Mouse (Mus musculus) adrenal gland, adult 2 months (tissue): Measurements from ENCODE around the gene Dync2h1. TPM values are rescaled to one million over a fixed set of nuclear protein-coding genes. Genes with fewer than 3 reads are reported as not detected.
A peak's percentile ranks its signal among the peaks of the same experiment; 100 is the strongest.
"Not testable (repeated sequence)": the region's sequence is repeated elsewhere in the genome, so short reads cannot be mapped to it uniquely, and the experiment has no call there.

Experiments
- DNase-seq: peaks from one replicate; pipeline ENCODE4 v3.0.0; 2021
- long read RNA-seq: library from polyadenylated mRNA; stranded (forward); transcript quantifications from one replicate; pipeline ENCODE4 v2.0.0, GENCODE M21; 2021
- polyA plus RNA-seq: library from polyadenylated mRNA; depleted of rRNA; stranded (reverse); fragments of >200 nt; gene quantifications from 2 replicates; pipeline ENCODE4 v1.2.3, GENCODE M21; 2012; rRNA removed
- total RNA-seq, 2 experiments: library from RNA; stranded (reverse); gene quantifications; 2 replicates each; pipeline ENCODE4 v1.2.3; 2021

Dync2h1 gene
- total RNA-seq = 10 to 100 TPM in 1 of 2 experiments, 1 to 10 TPM in 1; 9.1 to 11.0 TPM
- polyA plus RNA-seq = 0.79 and 0.85 TPM in 2 replicates
- long read RNA-seq, partial matches to known transcripts = 0 of 5 reads
- long read RNA-seq, other reads (novel, unspliced or antisense) = 5 of 5 reads

GRCm38 (mm10) chr9:7184172-7184896 lies at the start of gene Dync2h1, which contains the start of gene Dcun1d5:
Dync2h1 (minus strand) TSS chr9:7184446.
Dcun1d5 (plus strand) TSS chr9:7184520.
- peak; percentile 96 for DNase-seq

- no peak for DNase-seq
These were observed 37.2 kb upstream of the Dync2h1 start for GRCm38 (mm10) chr9:7221460-7221859.

DNA sequence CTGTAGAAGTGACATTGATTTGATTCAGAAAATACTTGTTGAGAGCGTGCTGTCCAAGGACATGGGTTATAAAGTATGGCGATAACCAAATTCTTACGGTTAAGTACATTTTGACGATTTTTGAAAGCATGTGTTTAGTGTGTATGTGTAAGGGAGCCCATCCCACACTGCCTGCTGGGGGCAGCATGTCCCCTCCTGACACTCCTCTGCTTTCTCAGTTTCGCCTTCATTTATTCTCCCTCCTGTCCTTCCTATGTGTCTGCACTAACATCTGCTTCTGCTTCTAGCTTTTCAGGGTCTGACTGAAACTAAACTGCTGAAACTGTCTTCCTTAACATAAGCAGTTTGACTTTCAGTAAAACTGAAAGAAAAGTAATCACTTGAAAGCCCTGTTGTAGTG lies 36.8 kb upstream of the Dync2h1 start:
- DNase-seq = no peak

DNA sequence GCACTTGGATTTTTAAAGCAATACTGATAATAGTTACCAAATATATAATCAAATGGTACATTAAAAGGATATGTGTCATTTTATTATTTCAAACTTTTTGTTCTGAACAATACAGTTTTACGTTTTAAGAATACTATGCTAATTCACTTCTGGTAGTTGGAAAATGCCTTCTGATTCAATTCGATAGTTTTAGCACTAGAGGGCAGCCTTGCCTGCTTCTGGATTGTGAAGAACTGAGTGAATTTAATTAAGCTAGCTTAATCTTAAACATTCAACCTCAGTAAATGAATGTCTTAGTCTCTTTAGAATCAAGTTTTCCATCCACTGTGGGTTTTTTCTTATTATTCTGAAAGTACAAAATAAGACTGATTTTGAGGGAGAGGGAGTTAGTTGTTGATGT lies 32.0 kb upstream of the Dync2h1 start:
- DNase-seq = no peak

GRCm38 (mm10) chr9:7190694-7191093 lies 6.4 kb upstream of the Dync2h1 start:
- not testable (repeated sequence) for DNase-seq

DNA sequence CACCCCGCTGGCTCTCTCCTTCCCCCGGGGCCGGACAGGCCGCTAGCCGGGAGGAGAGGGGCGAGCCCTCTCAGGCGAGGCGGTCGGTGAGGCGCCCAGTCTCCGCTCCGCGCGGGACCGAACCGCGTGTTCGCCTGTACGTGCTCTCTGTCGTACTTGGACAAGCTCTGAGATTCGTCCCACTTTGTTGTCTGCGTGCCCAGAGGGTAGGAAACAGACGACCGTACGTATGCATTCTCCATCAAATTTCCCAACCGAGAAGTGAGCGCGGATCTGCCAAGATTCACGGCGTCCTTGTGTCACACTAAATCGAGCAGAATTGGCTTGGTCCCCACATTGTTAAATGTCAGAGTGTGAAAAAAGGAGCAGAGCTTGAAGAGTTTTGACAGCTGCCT lies 648 bp upstream of the Dync2h1 start:
- DNase-seq = no peak

- peak; percentile 90 for DNase-seq
These were observed 7.3 kb downstream of the Dync2h1 start for GRCm38 (mm10) chr9:7176618-7177610.

DNA sequence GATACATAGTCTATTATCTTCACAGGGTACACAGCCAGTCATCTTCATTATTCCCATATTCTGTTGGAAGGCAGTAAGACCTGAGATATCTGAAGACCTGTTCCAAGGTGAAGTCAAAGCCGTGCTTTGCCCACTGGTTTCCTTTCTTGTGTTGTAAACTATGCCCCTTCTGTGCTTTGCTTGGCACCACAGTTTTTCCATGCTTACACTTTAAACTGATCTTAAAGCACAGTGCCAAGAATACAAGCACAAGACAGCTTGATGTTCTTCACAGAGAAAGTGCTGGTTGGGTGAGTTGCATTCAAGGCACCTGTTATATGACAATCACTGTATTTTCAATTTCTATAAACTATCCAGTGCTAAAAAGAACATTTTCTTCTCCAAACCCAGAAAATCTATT lies 10.5 kb downstream of the Dync2h1 start:
- no peak for DNase-seq

DNA sequence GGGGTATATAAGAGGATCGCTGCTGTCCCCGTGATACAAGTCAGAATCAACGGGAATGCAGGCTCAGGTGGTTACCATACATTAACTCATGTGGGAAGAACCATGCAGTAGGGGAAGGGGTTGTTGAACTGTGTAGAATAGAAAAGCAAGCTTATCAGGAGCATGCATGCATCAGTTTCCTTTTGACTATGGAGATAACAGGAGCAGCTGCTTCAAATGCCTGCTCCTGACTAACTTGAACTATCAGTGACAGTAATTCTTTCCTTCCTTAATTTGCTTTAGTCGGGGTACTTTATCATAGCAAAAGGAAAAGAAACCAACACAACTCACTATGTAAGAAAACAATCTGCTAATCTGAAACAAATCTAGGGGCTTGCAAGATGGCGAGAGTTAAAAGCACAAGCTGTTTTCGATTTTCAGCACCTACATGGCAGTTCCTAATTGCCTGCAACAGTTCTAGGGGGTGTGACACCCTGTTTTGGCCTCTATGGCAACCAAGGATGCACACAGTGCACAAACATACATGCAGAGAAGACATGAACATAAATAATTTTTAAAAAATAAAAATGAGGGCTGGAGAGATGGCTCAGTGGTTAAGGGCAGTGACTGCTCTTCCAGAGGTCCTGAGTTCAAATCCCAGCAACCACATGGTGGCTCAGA lies 16.8 kb downstream of the Dync2h1 start:
- no peak for DNase-seq

DNA sequence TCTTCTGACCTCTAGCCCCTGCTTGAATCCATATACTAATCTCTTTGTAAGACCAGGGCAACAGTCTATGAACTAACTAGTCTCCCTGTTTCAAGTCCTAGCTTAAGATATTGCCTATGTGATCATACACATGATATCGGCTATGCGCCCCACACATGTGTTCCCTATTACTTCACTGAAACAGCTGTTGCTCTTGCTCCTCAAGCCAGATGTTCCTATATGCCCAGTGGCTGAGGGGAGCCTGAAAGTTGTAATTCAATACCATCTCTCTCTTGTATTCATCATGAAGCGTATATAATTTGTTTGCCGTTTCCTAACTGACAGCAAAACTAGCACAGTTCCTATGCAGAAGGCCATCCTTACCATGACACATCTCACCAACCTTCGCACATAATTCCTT lies 23.6 kb downstream of the Dync2h1 start:
- DNase-seq = no peak

GRCm38 (mm10) chr9:7159718-7160117 lies 24.5 kb downstream of the Dync2h1 start:
- no peak for DNase-seq

DNA sequence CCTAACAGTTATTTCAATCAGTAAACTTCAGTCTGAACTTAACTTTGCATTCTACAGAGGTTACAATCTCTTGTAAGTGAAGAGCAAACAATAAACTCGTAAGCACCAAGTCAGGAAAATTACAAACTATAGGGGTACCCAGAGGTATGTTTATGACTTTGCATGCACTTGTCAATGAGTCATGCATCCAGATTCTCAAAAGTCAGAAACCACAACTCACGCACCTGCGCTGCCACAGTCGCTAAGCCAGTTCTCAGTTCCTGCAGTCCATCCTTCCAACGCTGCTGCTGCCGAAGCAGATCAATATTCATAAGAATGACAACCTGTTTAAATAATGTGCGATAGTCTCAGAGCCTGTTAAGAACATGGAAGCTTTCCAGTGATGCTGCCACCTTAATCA lies 25.6 kb downstream of the Dync2h1 start:
- DNase-seq = no peak

GRCm38 (mm10) chr9:7154391-7154790 lies 29.9 kb downstream of the Dync2h1 start:
- no peak for DNase-seq

GRCm38 (mm10) chr9:7122863-7123262 lies 61.4 kb downstream of the Dync2h1 start:
- no peak for DNase-seq

DNA sequence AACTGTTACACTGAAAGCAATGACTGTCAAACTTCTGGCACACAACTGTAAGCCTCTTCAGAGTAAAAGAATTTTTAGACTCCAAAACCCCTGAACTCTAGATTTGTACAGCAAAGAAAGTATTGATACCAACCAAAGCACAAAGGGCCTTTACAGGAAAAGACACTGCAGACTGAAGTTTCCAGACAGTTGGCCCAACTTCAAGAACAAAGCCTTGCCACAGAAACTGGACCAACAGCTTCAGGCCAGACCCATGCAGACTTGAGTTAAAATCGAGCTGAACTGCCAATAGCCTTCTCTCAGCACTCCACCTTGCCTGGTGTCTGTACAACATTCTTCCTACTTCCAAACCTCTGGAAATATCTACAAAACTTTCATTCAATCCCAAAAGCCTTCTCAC lies 74.1 kb downstream of the Dync2h1 start:
- DNase-seq = no peak

GRCm38 (mm10) chr9:7101361-7101760 lies 82.9 kb downstream of the Dync2h1 start:
- DNase-seq = no peak

GRCm38 (mm10) chr9:7074625-7075024 lies 109.6 kb downstream of the Dync2h1 start:
- DNase-seq = no peak

GRCm38 (mm10) chr9:7070846-7071245 lies 113.4 kb downstream of the Dync2h1 start:
- no peak for DNase-seq

GRCm38 (mm10) chr9:7050588-7050987 lies 133.7 kb downstream of the Dync2h1 start:
- DNase-seq = peak; percentile 32

GRCm38 (mm10) chr9:7042635-7043273 lies 141.5 kb downstream of the Dync2h1 start:
- DNase-seq = no peak

DNA sequence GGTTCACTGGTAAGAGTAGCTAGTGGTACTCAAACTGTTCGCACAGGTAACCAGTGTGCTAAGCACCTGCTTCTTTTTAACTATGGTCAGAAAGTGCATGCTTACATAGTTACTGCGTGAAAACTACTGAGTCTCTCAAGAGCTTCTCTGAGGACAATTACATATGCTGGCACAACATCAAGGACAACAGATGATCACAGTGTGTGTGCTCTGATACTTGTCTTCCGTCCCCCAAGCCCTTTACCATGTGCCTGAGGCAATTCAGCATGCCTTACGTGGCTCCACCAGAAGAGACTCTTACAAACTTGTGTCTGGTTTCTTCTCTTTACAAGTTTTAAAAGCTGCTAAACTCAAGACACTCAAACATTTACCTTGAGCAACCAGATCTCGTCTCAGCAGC lies 143.0 kb downstream of the Dync2h1 start:
- DNase-seq = no peak

DNA sequence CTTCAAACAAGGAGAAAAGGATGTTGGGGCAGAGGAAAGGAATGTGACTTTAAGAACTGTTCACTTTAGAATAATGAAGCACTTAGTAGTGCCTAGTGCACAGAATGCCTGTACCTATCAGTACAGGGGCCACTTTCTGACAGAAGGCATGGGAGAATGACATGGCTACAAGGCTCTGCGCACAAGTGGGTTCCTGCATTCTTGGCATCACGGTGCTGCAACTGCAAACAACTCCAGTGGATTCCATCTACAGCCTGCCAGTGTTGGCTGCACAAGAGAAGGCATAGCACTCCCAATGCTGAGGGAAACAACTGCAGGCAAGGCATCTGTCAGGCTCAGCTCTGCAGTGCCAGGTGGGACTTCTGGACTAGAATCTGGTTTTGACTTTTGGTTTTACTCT lies 151.7 kb downstream of the Dync2h1 start:
- DNase-seq = no peak
